Mouse (Mus musculus): Measurements from ENCODE around the gene Tppp3. TPM values are rescaled to one million over a fixed set of nuclear protein-coding genes. Genes with fewer than 3 reads are reported as not detected.

Tppp3 gene
- polyA plus RNA-seq, 1 experiment from 2014 or later = 256 TPM

GRCm38 (mm10) chr8:105481013-105481412 is 9.7 kb upstream of the Tppp3 start:
- Histone ChIP-seq H3K27ac (ENCODE audit: low read depth, low read length) (no peak overlapping the region), H3K4me3 (ENCODE audit: low read length) (no peak overlapping the region), H3K9ac (ENCODE audit: low read depth, low read length) (no peak overlapping the region), H3K9me3 (ENCODE audit: control insufficient read depth, low read length) (no peaks in the 10 kb centered on the region), H3K4me2 (ENCODE audit: low read length) (no peak overlapping the region), H3K36me3 (ENCODE audit: control insufficient read depth, insufficient read depth, low read length) (no peaks in the 10 kb centered on the region), H3K27me3 (replicated peaks; ENCODE audit: control insufficient read depth, insufficient read depth, low read length) (no peaks in the 10 kb centered on the region), H3K4me1 (ENCODE audit: control insufficient read depth, insufficient read depth, low read depth, low read length) (no peaks in the 10 kb centered on the region; the same call in 1 of the 2 replicates)
- no peak for ATAC-seq
- WGBS = 39% methylated on average over 2 of the region's 2 CpGs

GRCm38 (mm10) chr8:105477792-105478191 is 6.5 kb upstream of the Tppp3 start:
- H3K9ac ChIP-seq (ENCODE audit: low read depth, low read length) = no peak overlapping the region
- no peaks in the 10 kb centered on the region for H3K36me3 ChIP-seq (ENCODE audit: control insufficient read depth, insufficient read depth, low read length)
- no peak overlapping the region for H3K4me2 ChIP-seq (ENCODE audit: low read length)
- no peaks in the 10 kb centered on the region for H3K9me3 ChIP-seq (ENCODE audit: control insufficient read depth, low read length)
- no peak for ATAC-seq
- no peak overlapping the region for H3K27ac ChIP-seq (ENCODE audit: low read depth, low read length)
- H3K4me1 ChIP-seq (ENCODE audit: control insufficient read depth, insufficient read depth, low read depth, low read length) = peaks cover 15% of the 10 kb centered on the region
- 90% methylated on average over 3 of the region's 3 CpGs for WGBS
- no peaks in the 10 kb centered on the region; the same call in 1 of the 2 replicates for H3K27me3 ChIP-seq (replicated peaks; ENCODE audit: control insufficient read depth, insufficient read depth, low read length)
- H3K4me3 ChIP-seq (ENCODE audit: low read length) = no peak overlapping the region

- no peak overlapping the region for H3K4me2 ChIP-seq (ENCODE audit: low read length)
- H3K36me3 ChIP-seq (ENCODE audit: control insufficient read depth, insufficient read depth, low read length) = no peaks in the 10 kb centered on the region
- no peaks in the 10 kb centered on the region for H3K9me3 ChIP-seq (ENCODE audit: control insufficient read depth, low read length)
- H3K9ac ChIP-seq (ENCODE audit: low read depth, low read length) = no peak overlapping the region
- no peak for ATAC-seq
- H3K27me3 ChIP-seq (replicated peaks; ENCODE audit: control insufficient read depth, insufficient read depth, low read length) = no peaks in the 10 kb centered on the region; the same call in 1 of the 2 replicates
- 45% methylated on average over 25 of the region's 25 CpGs for WGBS
- H3K27ac ChIP-seq (ENCODE audit: low read depth, low read length) = no peak overlapping the region
- H3K4me1 ChIP-seq (ENCODE audit: control insufficient read depth, insufficient read depth, low read depth, low read length) = peaks cover 18% of the 10 kb centered on the region
- no peak overlapping the region for H3K4me3 ChIP-seq (ENCODE audit: low read length)
These were observed 5.5 kb upstream of the Tppp3 start for GRCm38 (mm10) chr8:105476628-105477413.

- no peak for ATAC-seq
- Histone ChIP-seq H3K9ac (ENCODE audit: low read depth, low read length) (no peak overlapping the region), H3K4me1 (ENCODE audit: control insufficient read depth, insufficient read depth, low read depth, low read length) (peaks cover 22% of the 10 kb centered on the region), H3K27ac (ENCODE audit: low read depth, low read length) (no peak overlapping the region), H3K4me3 (ENCODE audit: low read length) (no peak overlapping the region), H3K36me3 (ENCODE audit: control insufficient read depth, insufficient read depth, low read length) (no peaks in the 10 kb centered on the region), H3K27me3 (replicated peaks; ENCODE audit: control insufficient read depth, insufficient read depth, low read length) (no peaks in the 10 kb centered on the region; the same call in 1 of the 2 replicates), H3K9me3 (ENCODE audit: control insufficient read depth, low read length) (no peaks in the 10 kb centered on the region), H3K4me2 (ENCODE audit: low read length) (no peak overlapping the region)
- WGBS = 92% methylated on average over 7 of the region's 7 CpGs
These were observed 4.8 kb upstream of the Tppp3 start for GRCm38 (mm10) chr8:105476161-105476560.

- H3K4me1 ChIP-seq (ENCODE audit: control insufficient read depth, insufficient read depth, low read depth, low read length) = peaks cover 26% of the 10 kb centered on the region
These were observed 4.4 kb upstream of the Tppp3 start for GRCm38 (mm10) chr8:105475742-105476141.

GRCm38 (mm10) chr8:105475254-105475653 is 3.9 kb upstream of the Tppp3 start:
- H3K4me2 ChIP-seq (ENCODE audit: low read length) = no peak overlapping the region
- H3K9ac ChIP-seq (ENCODE audit: low read depth, low read length) = no peak overlapping the region
- H3K4me3 ChIP-seq (ENCODE audit: low read length) = no peak overlapping the region
- no peaks in the 10 kb centered on the region; the same call in 1 of the 2 replicates for H3K27me3 ChIP-seq (replicated peaks; ENCODE audit: control insufficient read depth, insufficient read depth, low read length)
- peaks cover 29% of the 10 kb centered on the region for H3K4me1 ChIP-seq (ENCODE audit: control insufficient read depth, insufficient read depth, low read depth, low read length)
- no peak for ATAC-seq
- H3K9me3 ChIP-seq (ENCODE audit: control insufficient read depth, low read length) = no peaks in the 10 kb centered on the region
- no peak overlapping the region for H3K27ac ChIP-seq (ENCODE audit: low read depth, low read length)
- no peaks in the 10 kb centered on the region for H3K36me3 ChIP-seq (ENCODE audit: control insufficient read depth, insufficient read depth, low read length)
- WGBS = 41% methylated on average over 4 of the region's 4 CpGs

More at GRCm38 (mm10) chr8:105475742-105476141, 4.4 kb upstream of the Tppp3 start:
- WGBS = 88% methylated on average over 8 of the region's 8 CpGs
- no peak overlapping the region for H3K9ac ChIP-seq (ENCODE audit: low read depth, low read length)
- no peaks in the 10 kb centered on the region for H3K9me3 ChIP-seq (ENCODE audit: control insufficient read depth, low read length)
- no peak overlapping the region for H3K4me2 ChIP-seq (ENCODE audit: low read length)
- ATAC-seq = no peak
- no peak overlapping the region for H3K27ac ChIP-seq (ENCODE audit: low read depth, low read length)
- no peaks in the 10 kb centered on the region; the same call in 1 of the 2 replicates for H3K27me3 ChIP-seq (replicated peaks; ENCODE audit: control insufficient read depth, insufficient read depth, low read length)
- H3K36me3 ChIP-seq (ENCODE audit: control insufficient read depth, insufficient read depth, low read length) = no peaks in the 10 kb centered on the region
- H3K4me3 ChIP-seq (ENCODE audit: low read length) = no peak overlapping the region

- no peak overlapping the region for H3K4me3 ChIP-seq (ENCODE audit: low read length)
- H3K36me3 ChIP-seq (ENCODE audit: control insufficient read depth, insufficient read depth, low read length) = no peaks in the 10 kb centered on the region
- WGBS = 24% methylated on average over 5 of the region's 5 CpGs
- no peaks in the 10 kb centered on the region for H3K9me3 ChIP-seq (ENCODE audit: control insufficient read depth, low read length)
- H3K27me3 ChIP-seq (replicated peaks; ENCODE audit: control insufficient read depth, insufficient read depth, low read length) = no peaks in the 10 kb centered on the region; the same call in 1 of the 2 replicates
- no peak overlapping the region for H3K4me2 ChIP-seq (ENCODE audit: low read length)
- no peak for ATAC-seq
- H3K9ac ChIP-seq (ENCODE audit: low read depth, low read length) = no peak overlapping the region; the same call in 1 of the 2 replicates
- no peak overlapping the region for H3K27ac ChIP-seq (ENCODE audit: low read depth, low read length)
- H3K4me1 ChIP-seq (ENCODE audit: control insufficient read depth, insufficient read depth, low read depth, low read length) = peaks cover 33% of the 10 kb centered on the region
These were observed 3.4 kb upstream of the Tppp3 start for GRCm38 (mm10) chr8:105474680-105475079.

- Histone ChIP-seq H3K4me2 (ENCODE audit: low read length) (peak overlapping the region; percentile 8; the same call in 1 of the 2 replicates), H3K27ac (ENCODE audit: low read depth, low read length) (peak overlapping the region; percentile 6; the same call in 1 of the 2 replicates), H3K9ac (ENCODE audit: low read depth, low read length) (no peak overlapping the region; the same call in 1 of the 2 replicates), H3K27me3 (replicated peaks; ENCODE audit: control insufficient read depth, insufficient read depth, low read length) (no peaks in the 10 kb centered on the region; the same call in 1 of the 2 replicates), H3K4me1 (ENCODE audit: control insufficient read depth, insufficient read depth, low read depth, low read length) (peaks cover 39% of the 10 kb centered on the region), H3K4me3 (ENCODE audit: low read length) (no peak overlapping the region), H3K9me3 (ENCODE audit: control insufficient read depth, low read length) (no peaks in the 10 kb centered on the region), H3K36me3 (ENCODE audit: control insufficient read depth, insufficient read depth, low read length) (no peaks in the 10 kb centered on the region)
- 25% methylated on average over 17 of the region's 17 CpGs for WGBS
- ATAC-seq = no peak
These were observed 2.7 kb upstream of the Tppp3 start for GRCm38 (mm10) chr8:105473816-105474606.

- Histone ChIP-seq H3K4me1 (ENCODE audit: control insufficient read depth, insufficient read depth, low read depth, low read length) (peaks cover 42% of the 10 kb centered on the region), H3K4me3 (ENCODE audit: low read length) (no peak overlapping the region), H3K27ac (ENCODE audit: low read depth, low read length) (no peak overlapping the region), H3K9me3 (ENCODE audit: control insufficient read depth, low read length) (no peaks in the 10 kb centered on the region), H3K9ac (ENCODE audit: low read depth, low read length) (no peak overlapping the region), H3K27me3 (replicated peaks; ENCODE audit: control insufficient read depth, insufficient read depth, low read length) (no peaks in the 10 kb centered on the region; the same call in 1 of the 2 replicates), H3K4me2 (ENCODE audit: low read length) (no peak overlapping the region), H3K36me3 (ENCODE audit: control insufficient read depth, insufficient read depth, low read length) (no peaks in the 10 kb centered on the region; the same call in 1 of the 2 replicates)
- WGBS = 59% methylated on average over 9 of the region's 9 CpGs
- no peak for ATAC-seq
These were observed 1.7 kb upstream of the Tppp3 start for GRCm38 (mm10) chr8:105472983-105473382.
